Mouse (Mus musculus) erythroblast, embryonic 14.5 days (primary cell): Measurements from ENCODE around the gene Abhd17c.

Experiments
- GATA1 ChIP-seq: IDR thresholded peaks from 2 replicates; pipeline ENCODE4 v1.6.1; 2012; ENCODE audit warnings: low read length, inconsistent platforms, mixed read lengths
- TAL1 ChIP-seq: IDR thresholded peaks from 3 replicates; pipeline ENCODE4 v1.6.1; 2012; ENCODE audit warnings: low read length, inconsistent platforms, mixed read lengths

DNA sequence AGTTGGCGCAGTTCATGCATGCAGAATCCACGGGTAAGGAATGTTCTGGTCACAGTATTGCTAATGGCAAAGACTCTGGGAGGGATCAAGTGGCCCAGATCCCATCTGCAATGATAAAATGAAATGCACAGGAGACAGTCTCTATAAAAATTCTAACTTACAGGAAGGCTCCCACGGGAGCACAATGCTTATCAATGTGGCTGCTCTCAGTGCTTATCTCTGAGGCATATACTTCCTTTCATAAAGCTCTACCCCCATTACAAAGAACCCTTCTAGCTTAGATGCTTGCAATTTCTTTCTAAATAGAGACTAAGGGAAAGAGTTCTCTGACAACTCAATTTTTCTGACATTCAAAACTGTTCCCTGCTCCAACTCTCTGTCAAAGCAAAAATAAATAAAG is 29.9 kb downstream of the Abhd17c start:
- no peak for TF ChIP-seq GATA1
- TF ChIP-seq TAL1 = no peak
